Mouse (Mus musculus) adrenal gland, postnatal 4 days (tissue): Measurements from ENCODE around the gene Plppr5. TPM values are rescaled to one million over a fixed set of nuclear protein-coding genes. Genes with fewer than 3 reads are reported as not detected.

Experiments
- DNase-seq, 2 experiments: peaks; one replicate each; pipeline ENCODE4 v3.0.0; 2021 to 2022; ENCODE audit warnings: low spot score in 2 of 2, mixed read lengths in 2 of 2
- long read RNA-seq, 2 experiments: library from polyadenylated mRNA; stranded (forward); transcript quantifications; one replicate each; pipeline ENCODE4 v2.0.0; 2021
- total RNA-seq, 2 experiments: library from RNA; stranded (reverse); gene quantifications; 2 replicates each; pipeline ENCODE4 v1.2.3; 2021

Plppr5 gene
- 1 to 10 TPM; 1.3 to 1.6 TPM for total RNA-seq
- long read RNA-seq, experiment 1, full-length matches to known transcripts = 1 of 1 reads
- long read RNA-seq, experiment 1, partial matches to known transcripts = 0 of 1 reads
- long read RNA-seq, experiment 1, other reads (novel, unspliced or antisense) = 0 of 1 reads
- long read RNA-seq, experiment 2, full-length matches to known transcripts = 1 of 2 reads
- long read RNA-seq, experiment 2, partial matches to known transcripts = 0 of 2 reads
- long read RNA-seq, experiment 2, other reads (novel, unspliced or antisense) = 1 of 2 reads

DNA sequence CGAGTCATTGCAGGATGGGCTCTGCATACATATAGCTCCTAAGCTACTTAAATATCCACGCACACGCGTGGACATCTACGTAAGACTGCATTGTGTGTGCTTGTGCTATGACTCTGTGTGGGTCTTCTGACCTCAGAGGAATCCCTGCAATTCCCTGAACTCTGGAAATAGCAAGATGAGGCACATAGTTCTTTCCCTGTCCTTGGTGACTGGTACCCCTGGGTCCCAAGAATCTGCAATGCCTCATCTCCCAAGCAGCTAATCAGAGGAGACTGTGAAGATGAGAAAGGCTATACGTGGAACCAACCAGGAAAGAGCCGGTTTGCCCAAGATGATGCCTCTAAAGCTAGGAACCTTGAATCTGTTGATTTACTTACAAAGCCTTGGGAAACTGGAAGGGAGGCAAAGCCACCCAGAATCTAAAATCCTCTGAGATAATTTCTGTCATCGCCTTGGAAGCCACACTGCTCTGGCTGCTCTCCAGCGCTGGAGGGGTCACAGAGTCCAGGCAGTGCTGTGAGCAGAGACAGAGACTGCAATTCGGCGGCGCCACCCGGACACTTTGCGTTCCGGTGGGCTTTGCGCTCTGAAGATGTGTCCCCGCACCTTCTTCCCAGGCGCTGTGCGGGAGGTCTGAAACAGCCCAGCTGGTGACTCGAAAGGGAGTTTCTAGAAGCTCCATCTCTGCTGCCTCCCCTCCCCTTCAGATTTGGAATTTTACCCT is at the start of gene Plppr5:
TSS of gene Plppr5 (plus strand) at position 308 of the 724 bp plus-strand sequence.
- no peak for DNase-seq

DNA sequence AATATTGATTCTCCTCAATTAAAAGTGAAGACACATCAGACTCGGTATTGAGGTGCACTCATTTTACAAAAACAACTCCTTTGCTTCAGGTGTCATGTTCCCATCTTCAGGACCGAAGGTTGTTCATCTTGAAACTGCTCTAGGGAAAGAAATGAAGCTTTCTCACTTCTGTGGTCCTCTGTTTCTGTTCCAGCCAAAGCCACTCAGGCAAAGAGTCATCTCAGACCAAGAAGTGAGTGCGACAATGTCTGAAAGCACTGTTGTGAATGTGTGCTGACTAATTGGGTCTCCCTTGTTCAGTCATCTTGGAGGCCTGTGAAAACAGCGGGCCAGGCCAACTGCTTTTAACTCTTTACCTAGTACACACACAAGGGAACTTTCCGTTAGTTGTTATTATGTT is 24.7 kb upstream of the Plppr5 start:
- no peak for DNase-seq

DNA sequence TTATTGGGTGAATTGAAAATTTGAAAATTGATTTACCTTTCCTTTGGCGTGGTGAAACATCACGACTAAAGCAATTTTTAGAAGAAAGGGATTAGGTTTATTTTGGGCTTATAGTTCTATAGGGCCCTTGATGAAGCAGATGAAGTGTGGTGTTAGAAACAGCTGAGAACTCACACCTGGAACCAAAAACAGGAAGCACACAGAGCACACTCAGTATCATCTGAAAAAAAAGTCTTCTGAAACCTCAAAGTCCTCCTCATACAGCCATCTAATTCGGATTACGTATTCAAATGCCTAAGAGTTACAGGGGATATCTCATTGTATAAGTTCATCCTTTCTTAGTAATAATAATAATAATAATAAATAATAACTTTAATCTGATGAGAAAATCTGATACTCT is 24.1 kb upstream of the Plppr5 start:
- DNase-seq = no peak

DNA sequence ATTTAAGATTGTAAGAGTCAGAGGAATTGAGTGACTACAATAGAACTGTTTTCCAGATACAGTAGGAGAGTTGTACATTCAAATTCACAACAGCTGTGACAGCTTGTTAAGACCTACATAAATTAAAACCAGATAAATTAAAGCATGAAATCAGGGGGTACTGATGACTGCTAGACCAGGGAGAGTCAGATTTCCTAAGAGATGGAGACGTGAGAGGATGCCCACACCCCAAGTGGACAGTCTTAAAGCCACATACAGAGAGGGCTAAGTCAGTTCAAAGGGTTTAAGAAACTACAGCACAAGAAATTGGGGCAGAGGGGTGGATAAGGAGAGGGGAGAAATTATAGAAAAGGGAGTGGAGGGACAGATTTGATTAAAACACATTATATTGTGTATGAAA is 17.7 kb upstream of the Plppr5 start:
- DNase-seq = no peak

DNA sequence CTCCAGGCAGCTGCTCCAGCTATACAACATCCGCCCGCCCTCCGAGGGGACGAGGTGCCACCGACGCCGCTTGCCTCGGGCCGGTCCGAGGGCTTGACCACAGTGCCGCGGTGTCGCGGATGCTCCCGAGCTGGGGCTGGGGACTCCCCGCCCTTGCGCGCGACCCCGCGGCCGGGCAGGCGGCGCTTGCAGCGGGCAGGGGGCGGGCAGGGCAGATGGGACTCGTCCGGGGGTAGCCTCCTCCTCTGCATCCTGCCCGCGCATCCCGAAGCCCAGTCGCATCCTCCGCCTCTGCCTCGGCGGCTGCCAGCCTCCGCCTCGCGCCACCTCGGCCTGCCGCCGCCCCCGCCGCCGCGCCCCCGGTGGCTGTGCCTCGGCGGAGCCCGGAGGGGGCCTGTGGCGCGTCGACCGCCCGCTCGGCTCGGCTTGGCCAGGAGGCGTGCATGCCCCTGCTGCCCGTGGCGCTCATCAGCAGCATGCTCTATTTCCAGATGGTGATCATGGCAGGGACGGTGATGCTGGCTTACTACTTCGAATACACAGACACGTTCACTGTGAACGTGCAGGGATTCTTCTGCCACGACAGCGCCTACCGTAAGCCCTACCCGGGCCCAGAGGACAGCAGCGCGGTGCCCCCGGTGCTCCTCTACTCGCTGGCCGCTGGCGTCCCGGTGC is 754 bp downstream of the Plppr5 start:
- no peak for DNase-seq

DNA sequence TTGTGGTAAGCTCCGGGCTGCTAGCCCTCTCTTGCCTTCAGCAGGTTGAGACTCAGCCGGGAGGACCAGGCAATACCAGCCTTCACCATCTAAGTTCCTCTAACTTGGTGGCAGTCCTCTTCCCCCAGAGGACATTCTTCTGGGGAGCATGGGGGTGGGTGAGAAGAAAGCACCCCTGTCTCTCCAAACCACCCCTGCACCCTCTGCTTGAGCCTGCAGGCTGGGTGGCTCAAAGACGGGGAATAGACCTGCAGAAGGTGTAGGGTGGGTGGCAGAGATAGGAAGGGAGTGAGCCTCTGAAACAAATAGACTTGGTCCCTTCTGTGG is 1.3 kb downstream of the Plppr5 start:
- DNase-seq = no peak

DNA sequence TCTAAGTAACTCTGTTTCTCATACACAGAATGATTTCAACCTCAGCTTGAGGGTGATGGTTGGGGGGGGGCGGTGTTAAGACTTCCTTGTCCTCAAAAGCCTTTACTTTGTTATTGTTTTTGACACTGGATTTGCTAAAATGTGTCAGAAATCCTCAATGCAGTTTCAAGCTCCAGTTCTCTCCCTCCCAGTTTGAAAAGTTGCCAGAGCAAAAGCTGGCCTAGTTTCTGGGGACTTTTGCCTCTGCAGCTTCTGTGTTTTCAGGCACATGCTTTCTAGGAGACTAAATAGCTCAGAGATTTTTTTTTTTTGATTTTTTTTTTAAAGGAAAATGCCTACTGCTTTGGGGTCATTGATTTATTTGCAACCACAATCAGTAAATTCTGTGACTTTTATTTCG is 2.7 kb downstream of the Plppr5 start:
- no peak for DNase-seq

DNA sequence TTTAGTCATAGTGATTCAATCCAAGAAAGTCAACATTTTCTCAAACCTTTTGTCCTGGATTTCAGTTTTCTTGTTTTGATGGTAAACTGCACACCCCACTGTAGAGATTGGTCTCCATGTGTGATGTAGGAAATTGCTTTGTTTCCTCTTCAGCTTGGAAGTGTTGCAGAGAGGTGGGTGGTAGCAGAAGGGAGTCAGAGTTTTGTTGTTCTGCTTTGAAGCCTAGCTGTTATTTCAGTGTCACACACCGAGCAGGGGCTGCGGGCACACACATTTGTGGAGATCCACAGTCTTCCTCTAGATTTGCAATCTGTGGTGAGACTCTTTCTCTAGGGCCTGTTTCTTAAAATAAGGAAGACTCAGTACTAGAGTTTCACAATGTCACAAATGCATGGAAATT is 8.0 kb downstream of the Plppr5 start:
- no peak for DNase-seq

DNA sequence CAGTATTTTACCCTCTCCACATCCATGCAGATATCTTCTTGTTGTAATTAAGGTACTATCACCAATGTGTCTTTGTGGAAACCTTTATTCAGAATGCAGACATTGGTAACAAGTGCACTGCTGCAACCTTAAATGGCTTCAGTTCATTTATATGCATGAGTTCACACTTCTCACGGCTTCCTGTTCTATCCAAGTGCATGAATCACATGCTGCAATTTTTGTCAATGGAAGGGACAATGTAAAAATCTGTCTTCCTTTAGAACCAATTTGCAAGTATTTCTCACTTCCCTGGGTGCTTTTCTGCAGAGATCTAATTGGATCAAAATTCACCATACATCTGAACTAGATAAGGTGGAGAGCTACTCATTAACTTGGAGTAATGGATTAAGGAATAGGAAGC is 27.8 kb downstream of the Plppr5 start:
- DNase-seq = no peak

DNA sequence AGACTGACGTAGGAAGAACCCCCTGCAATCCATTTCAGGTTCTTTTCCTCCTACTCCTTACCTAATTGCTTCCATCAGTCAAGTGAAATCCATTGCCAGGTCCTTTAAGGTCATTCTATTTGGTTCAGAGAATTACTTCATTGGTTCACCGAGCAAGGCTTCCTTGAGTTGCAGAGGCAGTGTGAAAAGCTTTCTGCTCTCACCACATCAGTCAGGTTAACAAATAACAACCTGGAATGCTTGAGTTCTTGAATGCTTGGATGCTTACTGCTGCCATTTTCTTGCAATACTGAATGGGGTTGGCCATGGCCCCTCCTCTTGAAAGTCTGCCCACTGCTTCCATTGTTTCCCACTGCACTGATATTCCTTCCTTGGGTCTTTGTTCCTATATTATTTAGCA is 28.8 kb downstream of the Plppr5 start:
- no peak for DNase-seq

DNA sequence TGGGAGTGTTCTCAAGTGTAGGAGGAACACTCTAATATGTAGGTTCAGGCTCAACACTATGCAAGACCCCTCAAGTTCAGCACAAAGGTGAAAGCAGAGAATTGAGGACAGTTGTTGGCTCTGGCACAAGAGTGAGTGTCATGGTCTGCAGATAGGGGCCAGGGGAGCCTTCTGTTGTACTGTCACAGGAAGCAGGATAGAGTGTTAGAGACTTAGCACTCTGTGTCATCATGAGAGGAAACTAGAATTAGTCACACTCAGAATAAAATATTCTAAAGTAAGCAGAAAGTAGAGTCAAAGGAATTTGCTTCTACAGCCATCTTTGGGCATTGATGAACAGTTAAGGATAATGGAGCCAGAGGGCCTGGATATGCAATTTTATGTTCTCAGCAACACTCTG is 31.7 kb downstream of the Plppr5 start:
- no peak for DNase-seq

DNA sequence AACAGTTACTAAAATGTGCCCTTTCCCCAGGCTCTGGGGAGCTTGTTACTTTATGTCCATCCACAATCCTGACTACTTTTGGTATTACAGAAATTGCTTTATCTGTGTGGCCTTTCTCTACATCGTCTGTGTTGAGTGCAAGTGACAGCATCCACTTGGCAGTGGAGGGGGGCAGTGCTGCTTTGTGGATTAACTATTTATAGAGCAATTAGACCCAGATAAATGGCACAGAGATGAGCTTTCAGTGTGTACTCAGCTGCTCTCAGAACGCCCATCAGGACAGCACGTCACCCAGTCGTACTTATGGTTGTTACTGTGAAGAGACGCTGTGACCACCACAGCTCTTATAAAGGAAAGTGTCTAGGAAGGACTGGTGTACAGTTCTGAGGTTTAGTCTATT is 36.8 kb downstream of the Plppr5 start:
- DNase-seq = no peak

DNA sequence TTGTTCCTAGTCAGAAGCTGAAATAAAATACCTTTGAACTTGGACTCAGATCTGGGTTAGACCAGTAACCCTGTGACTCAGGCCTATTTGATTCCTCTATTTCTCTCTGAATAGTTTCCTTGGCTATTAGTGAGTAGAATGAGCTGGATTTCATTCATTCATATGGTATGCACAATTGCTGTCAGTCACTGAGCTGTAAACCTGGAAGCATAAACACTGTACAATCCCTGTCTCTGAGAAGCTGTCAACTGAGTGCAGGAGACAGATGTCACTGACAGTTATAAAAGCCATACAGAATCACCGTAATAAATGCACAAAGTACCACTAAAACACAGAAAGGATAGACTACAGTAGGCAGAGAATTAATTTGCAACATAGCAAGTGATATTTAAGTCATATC is 40.2 kb downstream of the Plppr5 start:
- DNase-seq = no peak

DNA sequence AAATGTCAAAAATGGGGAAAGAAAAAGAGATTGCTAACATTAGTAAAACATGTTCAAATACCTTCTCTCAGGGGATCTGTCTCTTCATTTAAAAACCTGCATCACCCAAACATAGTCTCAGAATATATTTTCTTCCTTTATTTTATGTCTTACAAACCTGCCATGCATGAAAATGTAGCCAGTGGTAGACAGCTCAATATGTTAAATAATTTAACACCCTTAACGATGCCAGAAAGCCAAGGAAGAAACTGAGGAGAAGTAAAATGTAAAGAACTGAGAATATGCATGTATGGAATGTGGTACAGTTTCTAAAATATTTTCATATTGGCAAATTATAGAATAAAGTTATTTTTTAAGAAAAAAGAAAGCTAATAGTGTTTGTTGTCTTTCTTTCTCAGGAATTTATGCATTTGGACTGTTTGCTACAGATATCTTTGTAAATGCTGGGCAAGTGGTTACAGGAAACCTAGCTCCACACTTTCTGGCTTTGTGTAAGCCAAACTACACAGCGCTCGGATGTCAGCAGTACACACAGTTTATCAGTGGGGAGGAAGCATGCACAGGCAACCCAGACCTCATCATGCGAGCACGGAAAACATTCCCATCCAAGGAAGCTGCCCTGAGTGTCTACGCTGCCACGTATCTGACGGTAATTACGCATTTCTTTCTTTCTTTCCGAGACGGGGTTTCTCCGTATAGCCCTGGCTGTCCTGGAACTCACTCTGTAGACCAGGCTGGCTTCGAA is 50.8 kb downstream of the Plppr5 start:
- no peak for DNase-seq

DNA sequence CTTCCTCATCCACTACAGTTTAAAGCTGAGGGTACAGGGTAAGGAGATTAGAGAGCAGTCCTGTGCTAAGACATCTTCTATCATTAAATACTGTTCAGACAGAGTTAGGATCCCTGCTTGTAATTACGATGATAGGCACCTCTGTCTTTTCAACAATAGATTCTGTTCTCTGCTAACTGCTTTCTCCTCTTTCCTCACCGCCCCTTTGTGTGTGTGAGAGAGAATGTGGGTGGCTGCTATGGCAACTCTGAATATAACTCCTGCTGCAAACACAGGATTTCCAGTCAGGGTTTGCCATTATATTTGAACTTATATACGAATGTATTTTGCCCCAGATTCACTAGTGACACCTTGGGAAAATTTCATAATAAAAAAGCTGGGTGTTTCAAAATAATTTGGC is 54.2 kb downstream of the Plppr5 start:
- DNase-seq = no peak

DNA sequence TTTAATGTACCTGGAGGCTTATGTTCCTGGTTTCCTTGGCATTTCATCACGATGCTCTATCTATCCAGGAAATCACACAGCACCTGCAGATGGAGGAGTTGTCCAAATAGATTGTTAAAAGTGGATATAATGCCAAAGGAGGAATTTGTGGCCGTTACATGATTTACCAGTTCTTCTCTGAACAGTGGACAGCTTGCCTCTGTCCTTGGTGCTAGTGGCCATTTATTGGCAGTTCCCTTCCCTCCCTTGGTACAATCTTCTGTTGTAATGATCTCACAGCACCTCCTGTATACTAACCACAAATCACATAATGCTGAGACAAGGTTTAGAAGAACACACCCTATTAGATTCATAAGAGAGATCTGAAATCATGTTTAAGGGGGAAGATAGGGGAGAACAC is 55.7 kb downstream of the Plppr5 start:
- no peak for DNase-seq

DNA sequence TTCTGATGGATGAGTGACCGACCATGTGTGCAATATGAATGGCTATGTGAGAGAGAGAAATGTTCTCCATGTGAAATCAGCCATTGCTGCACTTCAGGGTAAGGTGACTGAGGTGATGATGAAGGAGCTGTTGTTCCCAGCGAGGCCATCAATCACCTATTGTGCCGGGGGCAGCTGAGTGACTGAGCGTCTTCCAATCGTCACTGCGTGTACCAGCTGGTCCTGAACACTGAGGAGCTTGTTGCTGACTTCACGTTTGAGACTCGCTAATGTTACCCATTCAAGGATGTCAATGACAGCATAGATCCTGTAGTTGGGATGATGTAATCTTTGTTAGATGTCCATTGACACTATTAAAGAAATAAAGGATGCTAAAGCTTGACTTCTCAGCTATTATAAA is 74.0 kb downstream of the Plppr5 start:
- no peak for DNase-seq

DNA sequence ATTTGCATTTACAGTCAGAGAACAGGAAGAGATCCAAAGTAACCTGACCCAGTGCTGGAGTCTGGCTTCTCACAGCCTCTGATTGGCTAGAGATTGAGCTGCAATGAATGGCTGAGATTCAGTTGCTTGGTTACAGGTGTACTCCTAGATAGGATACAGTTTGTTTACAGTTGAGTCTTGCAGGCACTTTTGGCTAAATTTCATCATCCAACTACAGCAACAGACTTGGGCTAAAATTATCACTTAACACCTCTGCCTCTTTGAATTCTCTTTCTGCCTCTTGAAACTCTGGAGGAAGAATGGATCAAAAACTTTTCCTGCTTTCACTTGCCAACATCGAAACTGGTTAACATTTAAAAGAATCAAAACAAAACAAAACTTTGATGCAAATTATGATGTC is 89.7 kb downstream of the Plppr5 start:
- DNase-seq = no peak

DNA sequence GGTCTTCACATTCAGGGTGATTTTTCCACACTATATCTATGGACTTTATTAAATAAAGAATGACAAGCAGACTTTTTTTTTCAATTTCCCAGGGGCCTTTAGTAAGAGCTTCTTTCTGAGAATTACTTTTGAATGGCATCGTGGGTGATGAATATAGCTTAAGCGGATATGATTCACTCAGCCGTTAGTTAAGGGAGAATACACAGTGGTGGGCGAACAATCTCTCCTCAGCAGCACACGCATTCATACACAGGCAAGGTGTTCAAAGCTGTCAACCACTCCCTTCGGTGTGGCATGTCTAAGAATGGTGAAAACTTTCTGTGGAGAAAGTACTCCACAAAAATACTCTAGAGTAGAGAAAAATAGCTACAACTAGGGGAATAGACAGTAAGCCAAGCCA is 104.6 kb downstream of the Plppr5 start:
- no peak for DNase-seq

DNA sequence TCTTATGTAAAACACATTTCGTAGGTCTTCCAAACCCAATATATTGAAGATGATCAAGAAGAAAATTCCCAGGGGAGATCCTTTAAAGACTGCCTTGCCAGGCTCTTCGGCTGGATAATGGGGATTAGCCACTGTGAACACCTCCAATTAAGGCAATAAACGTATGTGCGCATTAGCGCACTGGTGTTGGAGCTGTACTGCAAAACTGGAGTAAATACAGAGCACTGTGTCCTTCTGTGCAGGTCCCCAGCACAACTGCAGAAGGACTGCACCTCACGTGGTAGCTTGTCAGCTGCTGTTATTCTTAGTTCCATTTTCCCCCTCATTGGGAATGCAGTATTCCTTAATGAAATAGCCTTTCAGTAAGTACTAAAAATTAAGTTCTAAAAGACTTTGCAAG is 110.0 kb downstream of the Plppr5 start:
- no peak for DNase-seq

DNA sequence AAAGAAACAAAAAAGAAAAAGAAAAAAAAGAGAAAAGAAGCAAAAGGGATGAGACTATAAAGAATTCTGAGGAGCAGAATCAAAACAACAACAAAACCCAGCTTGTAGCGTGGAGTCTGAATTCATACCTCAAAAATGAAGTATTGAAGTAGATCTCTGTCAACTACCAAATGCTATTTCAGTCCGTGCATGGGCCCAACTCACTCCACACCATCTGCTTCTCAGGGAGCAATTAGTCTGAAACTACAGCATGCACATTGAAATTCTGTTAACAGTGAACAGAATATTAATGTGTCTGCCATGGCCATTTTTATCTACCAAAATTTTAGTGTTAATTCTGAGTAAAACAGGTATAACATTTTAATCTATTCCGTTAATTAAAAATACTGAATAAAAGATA is 111.4 kb downstream of the Plppr5 start:
- no peak for DNase-seq

DNA sequence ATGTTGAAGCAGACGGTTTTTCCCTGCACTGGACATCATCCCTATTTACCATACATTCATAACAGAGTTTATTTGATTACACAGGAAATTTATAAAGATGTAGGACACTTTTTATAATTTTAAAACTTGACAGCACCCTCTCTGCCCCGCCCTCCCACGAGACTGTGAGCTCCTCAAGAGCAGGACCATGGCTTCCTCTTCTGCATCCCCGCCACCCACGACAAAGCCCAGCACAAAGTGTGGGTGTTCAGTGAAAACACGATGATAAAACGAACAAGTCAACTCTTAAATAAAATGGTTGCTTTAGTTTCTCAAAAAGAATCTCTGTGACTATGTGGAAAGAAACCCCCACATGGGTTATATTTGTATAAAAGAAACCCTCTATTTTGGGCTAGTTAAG is 112.0 kb downstream of the Plppr5 start:
- no peak for DNase-seq
